Mouse (Mus musculus): ENCODE data around the gene Map4k3.
A peak's percentile ranks its signal among the peaks of the same experiment; 100 is the strongest.

The Map4k3 gene

DNA sequence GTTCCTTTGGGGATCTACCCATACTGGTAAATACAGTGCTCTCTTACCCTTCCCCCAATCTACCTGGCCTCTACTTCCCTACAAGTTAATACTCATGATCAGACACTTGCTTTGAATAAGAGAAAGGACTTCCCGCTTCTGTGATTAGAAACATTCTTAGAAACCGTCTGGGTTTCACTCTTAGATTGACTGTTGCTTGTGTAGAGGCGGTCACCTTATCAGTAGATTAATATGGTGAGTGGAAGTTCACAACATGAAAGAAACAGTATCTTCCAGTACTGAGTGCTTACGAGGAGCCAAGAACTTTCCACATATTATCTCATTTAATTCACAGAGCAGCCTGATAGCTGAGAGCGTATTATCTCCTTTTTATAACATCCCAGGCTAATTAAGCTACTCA lies 1.5 kb upstream of the Map4k3 start:
- DNase-seq (ENCODE audit: low spot score in 2 of 2) = no peak

DNA sequence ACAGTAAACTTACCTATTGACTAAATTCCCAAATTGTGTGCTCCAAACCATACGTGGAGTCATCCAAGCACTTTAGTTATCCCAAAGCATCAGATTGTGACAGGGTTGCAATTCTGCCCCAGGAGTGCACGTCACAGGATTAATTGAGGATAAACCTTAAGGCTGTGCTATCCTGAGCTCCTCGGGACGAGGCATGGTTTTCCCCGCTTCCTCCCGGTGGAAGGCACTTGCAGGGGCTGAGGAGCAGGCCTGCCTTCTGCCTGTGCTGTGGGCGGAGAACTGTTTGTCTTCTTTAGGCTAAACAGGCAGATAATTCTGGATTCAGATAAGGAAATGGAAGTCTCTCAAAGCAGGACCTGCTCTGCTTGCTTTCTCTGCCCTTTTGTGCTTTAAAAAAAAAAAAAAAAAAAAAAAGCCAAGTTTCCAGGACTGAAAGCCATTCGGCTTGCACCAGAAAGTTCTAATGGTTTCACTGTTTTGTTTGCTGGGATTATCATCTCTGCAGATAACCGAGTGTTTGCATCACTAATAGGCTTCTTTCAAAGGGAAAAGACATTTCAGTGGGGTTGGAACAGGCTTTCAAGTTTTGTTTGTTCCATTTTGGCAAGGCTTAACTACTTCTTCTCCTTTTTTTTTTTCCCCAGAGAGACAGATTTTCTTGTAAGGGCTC lies 930 bp upstream of the Map4k3 start:
- no peak for DNase-seq (ENCODE audit: low spot score in 2 of 2)

DNA sequence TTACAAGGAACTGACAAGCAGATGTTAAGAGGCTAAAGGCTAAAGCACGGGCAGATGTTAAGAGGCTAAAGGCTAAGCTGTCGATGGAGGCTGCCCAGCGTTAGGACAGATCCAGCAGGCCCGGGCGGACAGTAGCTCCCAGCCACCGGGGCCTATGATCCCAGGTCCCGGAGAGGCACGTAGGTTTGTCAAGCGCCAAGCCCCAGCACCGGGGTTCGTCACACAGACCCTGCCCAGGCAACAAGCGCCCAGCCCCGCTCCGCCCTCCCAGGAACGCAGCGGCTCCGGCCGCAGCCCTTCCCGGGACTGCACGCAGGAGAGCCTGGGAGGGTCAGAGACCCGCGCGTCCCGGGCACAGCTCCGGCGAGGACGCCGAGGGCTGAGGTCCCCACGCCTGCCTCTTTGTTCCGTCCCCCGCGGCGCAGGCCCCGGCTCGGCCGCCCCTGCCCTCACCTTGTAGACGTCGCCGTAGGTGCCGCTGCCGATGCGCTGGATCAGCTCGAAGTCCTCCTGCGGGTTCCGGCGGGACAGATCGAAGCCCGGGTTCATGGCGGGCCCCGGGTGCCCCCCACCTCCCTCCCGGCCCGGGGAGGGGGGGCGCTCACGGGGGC lies 839 bp downstream of the Map4k3 start:
- peak in 1 of 2 experiments; percentile 29 for DNase-seq (ENCODE audit: low spot score in 2 of 2)

DNA sequence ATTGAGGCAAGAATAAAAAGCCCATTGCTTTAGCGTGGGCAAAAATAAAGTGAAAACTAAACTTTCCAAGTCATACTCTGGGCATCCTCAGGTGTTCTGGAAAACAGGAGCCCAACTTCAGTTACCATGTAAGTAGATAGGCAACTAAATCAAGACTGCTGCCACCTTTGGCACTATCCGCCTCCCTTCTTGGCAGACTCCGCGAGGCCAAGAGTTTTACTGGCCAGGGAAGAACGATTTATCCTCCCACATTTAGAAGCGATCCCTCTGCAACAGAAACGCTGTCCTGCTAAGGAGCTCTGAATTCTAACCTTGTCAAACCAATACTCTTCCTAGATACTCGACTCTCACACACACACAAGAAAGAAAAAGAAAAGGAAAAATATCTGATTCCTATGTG lies 1.5 kb downstream of the Map4k3 start:
- DNase-seq (ENCODE audit: low spot score in 2 of 2) = no peak

DNA sequence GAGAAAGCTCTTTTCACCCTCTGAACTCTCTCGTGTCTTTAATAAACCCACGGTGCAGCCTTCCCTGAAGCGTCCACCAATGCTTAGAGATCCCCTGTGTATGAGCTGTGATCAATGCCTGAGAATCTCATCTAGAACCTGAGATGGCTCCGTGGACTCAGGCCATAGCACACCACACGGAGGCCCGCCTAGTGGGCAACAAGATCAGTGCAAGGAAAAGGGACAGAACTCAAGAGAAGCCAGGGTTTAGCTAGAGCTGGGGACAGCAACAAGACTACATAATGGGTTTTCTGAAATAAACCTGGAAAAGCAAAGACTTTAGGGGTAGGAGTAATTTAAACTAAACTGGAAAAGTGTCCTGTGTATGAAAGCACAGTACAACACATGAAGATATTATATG lies 5.2 kb downstream of the Map4k3 start:
- DNase-seq (ENCODE audit: low spot score in 2 of 2) = no peak

DNA sequence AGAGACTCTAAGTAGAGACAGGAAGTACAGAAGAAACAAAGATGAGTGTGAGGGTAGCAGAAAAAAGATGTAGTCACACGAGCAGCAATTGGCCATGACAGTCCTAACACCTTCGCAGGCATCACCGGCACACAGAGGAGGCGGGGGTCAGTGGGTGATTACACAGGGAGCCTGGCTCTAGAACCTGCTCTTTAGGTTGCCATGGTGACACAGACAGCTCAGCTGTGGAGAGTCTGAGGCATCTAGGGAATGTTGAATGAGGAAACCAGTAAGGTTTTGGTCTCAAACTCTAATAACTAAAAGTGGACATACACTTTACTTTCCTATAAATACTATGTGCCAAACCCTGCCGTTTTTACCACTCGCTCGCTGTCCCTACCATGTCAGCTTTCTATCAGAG lies 6.6 kb downstream of the Map4k3 start:
- DNase-seq (ENCODE audit: low spot score in 2 of 2) = no peak

DNA sequence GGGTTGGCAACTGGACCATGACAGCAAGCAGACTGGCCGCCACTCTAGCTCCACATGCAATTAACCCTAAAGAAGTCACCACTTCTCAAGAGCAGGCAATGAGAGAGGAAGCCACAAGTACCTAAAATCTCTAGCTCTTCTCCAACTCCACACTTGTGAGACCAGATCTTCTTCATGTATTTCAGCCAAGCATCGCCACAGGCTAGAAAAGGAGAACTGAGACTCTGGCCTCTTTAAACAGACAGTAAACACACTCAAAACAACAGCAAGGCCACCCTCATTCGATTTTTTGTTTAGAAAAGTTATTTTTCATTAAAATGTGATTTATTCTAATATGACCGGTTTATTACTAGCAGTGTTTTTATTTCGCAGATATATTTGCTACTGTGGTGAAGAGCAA lies 9.0 kb downstream of the Map4k3 start:
- DNase-seq (ENCODE audit: low spot score in 2 of 2) = no peak

DNA sequence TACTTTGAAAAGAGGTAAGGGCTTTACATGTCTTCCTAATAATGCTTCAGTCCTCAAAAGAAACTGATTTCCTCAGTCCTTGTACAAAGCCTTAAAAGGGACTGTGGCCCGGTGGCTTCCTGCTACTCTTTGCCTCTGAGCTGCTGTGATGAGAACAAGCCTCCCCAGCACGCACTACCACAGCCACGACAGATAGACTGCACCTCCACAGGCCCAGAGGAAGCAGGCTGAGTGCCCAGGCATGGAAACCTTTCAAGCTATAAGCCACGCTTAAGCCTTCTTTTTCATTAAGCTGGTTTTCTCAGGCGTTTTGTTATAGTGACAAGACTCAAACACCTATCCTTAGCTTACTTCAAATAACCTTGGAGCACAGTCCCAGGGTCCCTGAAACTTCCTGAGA lies 10.0 kb downstream of the Map4k3 start:
- no peak for DNase-seq (ENCODE audit: low spot score in 2 of 2)

DNA sequence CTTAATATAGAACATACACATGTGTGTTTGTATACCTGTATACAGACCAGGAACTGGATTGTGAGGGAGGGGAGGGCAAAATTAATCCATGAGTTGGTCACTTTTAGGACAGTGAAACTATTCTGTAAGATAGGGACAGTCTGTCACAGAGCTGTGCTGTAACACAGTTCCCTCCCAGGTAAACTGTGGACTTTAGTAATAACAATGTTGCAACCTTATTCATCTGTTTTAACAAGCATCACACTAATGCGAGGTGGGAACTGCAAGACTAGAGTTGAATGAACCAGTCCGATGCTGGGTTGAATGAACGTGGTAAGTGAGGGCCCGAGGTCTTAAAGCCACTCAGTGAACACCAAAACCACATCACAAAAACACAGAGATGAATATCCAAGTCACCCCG lies 14.7 kb downstream of the Map4k3 start:
- no peak for DNase-seq (ENCODE audit: low spot score in 2 of 2)

DNA sequence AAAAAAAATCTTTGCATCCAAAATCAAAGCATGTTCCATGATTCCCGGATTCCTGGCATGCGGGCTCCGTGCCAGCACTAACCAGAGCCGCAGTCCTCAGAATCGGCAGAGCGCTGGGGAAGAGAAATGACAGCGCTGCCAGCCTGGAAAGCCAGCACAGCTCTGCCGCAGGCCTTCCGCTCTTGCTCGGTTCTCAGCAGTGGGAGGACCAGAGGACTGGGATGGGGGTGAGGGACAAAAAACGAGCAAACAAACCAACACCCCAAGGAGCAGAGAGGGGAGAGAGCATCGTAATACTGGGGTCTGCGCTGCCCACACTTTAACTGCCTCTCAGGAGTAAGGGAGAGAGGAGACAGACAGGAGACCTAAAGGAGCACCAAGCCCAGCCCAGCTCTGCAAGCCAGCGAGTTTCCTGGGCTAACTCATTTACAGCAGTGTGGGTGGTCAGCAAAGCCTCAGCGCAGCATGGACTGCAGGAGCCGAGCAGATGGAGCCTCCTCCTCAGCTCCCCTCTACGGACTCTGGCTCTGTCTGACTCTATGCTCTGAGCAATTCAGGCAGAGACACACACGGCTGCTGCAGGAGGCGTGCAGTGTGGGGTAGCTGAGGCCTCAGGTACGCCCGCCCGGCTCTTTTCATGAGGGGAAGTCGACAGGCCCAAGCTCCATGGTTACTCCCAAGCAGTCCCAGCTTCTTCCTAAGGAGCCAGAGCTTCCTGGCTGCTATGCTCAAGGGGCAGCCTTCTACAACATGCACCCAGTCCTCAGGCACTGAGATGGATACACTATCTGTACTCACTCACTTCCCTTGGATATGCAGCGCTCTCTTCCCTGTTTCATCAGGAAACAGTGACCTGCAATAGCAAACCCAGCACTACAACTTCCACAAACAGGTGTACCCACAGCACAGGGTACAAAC lies 18.1 kb downstream of the Map4k3 start:
- peak; percentile 44 to 54 for DNase-seq (ENCODE audit: low spot score in 2 of 2)

DNA sequence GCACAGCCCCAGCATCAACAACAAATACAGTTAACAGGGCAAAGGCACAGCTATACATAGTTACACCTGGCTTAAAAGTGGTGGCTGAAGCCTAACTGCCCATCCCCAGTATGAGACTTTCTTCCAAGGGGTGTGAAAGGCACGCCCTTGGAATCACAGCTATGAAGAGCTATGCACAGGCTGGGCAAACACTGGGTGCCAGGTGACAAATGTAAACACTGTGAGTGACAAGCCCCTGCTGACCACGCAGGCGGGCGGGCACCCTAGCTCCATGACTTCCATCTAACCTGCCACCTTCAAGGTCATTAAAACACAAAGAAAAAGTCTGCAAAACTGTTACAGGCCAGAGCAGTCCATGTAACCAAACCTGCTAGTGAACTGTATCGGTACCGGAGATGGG lies 19.5 kb downstream of the Map4k3 start:
- no peak for DNase-seq (ENCODE audit: low spot score in 2 of 2)

DNA sequence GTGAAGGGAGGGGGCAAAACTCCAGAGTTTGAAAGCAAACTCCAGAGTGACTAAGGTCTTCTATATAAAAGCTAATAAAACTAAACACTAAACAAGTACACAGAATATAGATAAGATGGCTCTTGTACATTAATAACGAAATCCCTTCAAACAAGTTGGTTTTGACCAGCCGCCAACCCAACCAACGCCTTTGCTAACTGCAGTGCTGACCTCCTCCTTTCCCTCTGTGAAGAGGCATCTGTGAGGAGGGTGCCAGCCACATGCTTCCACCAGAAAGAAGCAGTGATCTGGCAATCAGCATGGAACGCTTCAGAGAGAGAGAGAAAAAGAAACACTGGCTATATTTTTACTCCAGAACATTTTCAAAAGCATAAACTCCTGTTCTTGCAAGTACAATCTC lies 21.1 kb downstream of the Map4k3 start:
- DNase-seq (ENCODE audit: low spot score in 2 of 2) = no peak

DNA sequence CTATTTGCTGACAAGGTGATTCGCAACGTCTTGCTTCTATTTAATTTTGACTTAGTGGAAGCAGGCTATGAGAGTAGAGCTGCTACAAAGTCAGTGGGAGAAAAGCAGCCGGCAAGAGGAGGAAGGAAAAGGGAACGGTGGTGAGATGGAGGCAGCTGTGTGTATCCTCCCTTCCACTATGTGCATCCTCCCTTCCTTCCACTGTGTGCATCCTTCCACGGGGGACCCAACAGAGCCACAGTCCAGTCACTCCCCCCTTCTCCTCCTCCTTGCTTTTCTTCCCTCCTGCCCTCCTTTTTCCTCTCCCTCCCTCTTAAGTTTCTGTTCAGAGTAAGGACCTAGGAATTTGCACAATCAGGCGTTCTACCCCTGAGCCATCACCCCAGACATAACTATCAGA lies 21.7 kb downstream of the Map4k3 start:
- no peak for DNase-seq (ENCODE audit: low spot score in 2 of 2)

DNA sequence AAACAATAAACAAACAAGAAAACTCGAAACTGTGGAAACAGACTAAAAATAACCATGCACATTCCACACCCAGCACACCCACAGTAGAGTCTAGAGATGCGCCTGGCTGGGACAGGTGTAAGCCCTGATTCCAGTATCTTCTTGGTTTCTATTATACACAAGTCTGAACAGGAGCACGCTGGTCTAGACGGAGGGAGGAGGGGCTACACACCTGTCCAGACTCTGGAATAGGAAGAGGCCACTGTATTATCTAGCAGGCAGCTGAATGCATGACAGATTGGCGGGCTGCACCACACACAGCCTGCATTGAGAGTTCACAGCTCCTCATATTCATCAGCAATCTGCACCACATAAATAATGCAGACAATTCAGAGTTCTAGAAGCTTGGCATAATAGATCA lies 26.6 kb downstream of the Map4k3 start:
- no peak for DNase-seq (ENCODE audit: low spot score in 2 of 2)

DNA sequence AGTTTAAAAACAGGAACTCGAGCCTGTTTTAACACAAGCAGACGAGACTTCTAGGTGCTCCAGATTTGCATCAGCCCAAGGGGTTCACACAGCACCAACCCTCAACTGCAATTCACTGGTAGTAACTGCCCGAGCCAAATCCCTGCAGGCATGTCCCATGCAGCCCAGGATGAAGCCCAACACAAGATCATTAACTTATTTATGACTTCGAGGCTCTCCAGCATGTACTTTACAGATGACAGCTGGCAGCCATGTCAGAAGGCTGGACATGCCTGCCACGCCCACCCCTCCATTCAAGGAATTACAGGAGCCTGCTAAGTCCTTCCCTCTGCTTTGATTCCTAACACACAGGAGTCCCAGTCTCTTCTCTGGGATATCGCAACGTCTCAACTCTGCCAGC lies 29.4 kb downstream of the Map4k3 start:
- no peak for DNase-seq (ENCODE audit: low spot score in 2 of 2)

DNA sequence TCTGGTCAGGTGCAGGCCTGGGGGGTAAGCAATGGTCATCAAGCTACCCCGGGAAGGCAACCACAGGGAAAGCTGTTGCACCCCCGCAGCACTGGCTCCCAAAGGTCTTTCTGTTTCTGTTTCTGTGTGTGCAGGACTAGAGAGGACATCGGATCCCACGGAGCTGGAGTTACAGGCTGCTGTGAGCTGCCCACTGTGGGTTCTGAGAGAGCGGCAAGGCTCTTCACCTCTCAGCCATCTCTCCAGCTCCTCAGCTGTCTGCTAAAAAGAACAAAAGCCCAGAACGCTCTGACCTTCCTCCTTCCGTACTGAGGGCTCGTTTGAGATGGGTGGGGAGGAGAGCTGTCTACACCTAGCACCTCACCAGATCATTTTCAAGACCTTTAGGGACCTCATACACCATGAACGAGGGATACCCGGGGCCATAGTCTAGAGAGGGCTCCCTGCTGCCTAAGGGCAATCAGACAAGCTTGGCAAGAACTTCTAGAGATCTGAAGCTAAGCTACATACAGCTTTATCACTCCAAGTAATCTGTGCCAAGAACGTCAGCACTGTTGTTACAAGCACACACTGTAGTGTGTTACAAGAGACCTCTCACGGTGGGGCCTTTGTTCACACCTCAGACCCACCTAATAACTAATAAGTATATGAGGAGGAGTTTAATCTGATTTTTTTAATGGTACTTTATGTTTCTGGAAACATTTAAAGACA lies 29.9 kb downstream of the Map4k3 start:
- no peak for DNase-seq (ENCODE audit: low spot score in 2 of 2)

DNA sequence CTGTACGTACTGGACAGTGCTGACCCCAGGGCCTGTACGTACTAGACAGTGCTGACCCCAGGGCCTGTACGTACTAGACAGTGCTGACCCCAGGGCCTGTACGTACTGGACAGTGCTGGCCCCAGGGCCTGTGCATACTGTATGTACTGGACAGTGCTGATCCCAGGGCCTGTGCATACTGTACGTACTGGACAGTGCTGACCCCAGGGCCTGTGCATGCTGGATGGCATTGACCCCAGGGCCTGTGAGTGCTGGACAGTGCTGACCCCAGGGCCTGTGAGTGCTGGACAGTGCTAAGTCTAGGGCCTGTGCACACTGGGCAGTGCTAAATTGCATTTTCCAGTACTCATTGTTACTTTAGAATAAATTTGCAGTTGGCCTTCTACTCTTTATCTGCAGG lies 31.3 kb downstream of the Map4k3 start:
- no peak for DNase-seq (ENCODE audit: low spot score in 2 of 2)

DNA sequence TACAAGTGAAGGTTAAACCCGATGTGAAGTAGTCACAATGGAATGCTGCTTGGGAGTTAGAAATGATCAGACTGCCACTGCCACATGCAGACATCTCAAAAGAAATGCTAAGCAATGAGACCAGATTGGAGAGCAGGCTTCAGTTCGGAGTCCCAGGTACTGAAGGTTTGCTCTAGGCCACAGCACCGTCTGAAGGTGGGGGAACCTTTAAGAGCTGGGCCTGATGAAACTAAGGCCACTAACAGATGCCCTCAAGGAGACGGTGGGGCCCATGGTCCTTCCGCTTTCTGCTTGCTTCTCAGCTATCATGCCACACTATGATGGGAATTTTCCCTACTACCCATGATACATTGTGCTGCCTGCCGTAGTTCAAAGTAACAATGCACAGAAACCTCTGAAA lies 32.1 kb downstream of the Map4k3 start:
- no peak for DNase-seq (ENCODE audit: low spot score in 2 of 2)

DNA sequence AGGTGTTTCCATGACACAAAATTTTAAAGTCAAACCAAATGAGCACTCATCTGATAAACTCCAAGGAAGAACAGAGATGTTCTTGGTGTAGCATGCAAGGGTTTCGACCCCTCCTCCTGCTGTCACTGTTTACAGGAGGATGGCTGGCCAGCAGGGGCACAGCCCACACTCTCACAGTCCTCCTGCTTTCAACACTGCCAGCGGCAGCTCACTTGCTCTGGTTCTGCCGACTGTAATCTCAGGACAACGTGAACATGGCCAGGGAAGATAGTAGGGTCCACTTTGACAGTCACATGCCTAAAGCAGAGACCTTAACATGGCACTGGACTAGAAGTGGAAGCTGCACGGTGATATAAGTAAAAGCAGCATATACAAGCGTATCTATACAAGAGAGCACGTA lies 34.6 kb downstream of the Map4k3 start:
- DNase-seq (ENCODE audit: low spot score in 2 of 2) = no peak

DNA sequence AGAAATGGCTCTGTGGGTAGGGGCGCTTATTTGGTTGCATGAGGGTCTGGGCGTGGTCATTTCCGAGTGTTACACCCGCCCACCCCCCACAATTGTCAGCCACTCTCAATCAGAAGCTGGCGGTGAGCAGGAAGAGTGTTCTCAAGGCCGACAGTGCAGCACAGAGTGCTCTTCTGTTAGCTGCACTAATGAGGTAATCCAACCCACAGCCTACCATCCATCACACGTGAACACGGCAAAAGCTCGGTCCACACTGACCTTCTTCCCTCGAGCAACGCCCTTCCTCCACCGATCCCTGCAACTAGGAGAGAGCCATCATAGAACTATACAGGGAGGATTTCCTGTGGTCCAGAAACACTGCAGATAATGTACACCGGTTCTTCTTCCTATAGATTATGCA lies 36.1 kb downstream of the Map4k3 start:
- no peak for DNase-seq (ENCODE audit: low spot score in 2 of 2)

DNA sequence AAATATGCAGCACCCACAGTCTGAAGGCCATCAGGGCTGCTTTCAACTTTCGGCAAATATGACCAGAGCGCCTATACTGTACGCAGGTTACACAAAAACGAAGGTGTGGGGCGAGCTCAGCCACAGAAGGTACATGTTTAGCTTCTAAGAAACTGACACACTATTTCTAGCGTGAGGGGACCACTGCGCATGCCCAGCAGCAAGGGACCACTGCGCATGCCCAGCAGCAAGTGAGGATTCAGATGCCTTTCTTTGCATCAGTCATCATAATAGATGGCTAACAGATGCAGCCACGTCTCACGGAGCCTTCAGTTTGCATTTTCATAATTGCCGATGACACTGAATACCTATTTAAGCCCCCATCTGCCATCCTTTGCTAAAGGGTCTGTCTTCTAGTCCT lies 39.6 kb downstream of the Map4k3 start:
- no peak for DNase-seq (ENCODE audit: low spot score in 2 of 2)

DNA sequence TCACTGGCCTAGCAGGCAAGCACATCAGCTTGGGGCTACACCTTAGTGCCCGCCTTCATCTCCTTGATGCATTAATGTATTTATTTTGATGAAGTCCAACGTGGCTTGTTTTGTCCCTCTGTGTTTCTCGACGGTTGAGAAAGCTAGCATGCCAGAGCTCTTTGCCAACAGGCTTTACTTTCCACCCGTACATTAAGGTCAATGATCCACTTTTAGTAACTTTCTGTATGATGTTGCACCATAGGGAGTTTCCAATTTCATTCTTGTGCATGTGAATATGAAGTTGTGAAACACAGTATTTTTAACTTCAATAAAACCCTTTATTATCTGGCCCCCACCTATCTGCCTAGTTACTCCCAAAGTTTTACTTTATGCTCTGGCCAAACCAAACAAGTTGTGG lies 42.2 kb downstream of the Map4k3 start:
- no peak for DNase-seq (ENCODE audit: low spot score in 2 of 2)
